Mouse (Mus musculus) neural tube, embryonic 13.5 days (tissue): ENCODE measurements around the gene Pex19. TPM values are rescaled to one million over a fixed set of nuclear protein-coding genes. Genes with fewer than 3 reads are reported as not detected.

ENCODE experiments used
- ATAC-seq: fragments of 200-750 bp; cut with Nextera tagmentation; 2 replicates; pipeline ENCODE4 v1.8.0; 2017; ENCODE audit warnings: low read depth, mild to moderate bottlenecking, moderate TSS enrichment, moderate library complexity
- H3K27ac ChIP-seq: fragments of 300-500 bp; sonication (generic); replicated peaks from 2 replicates; pipeline ENCODE4 v1.5.1; 2015; ENCODE audit warnings: moderate library complexity, mild to moderate bottlenecking, inconsistent platforms
- H3K27me3 ChIP-seq: fragments of 300-500 bp; sonication (generic); 2 replicates; pipeline ENCODE4 v1.6.1; 2015; ENCODE audit warnings: mild to moderate bottlenecking, inconsistent platforms
- H3K36me3 ChIP-seq: fragments of 300-500 bp; sonication (generic); 2 replicates; pipeline ENCODE4 v1.6.1; 2015; ENCODE audit warnings: mild to moderate bottlenecking, inconsistent platforms
- H3K4me1 ChIP-seq: fragments of 300-500 bp; sonication (generic); replicated peaks from 2 replicates; pipeline ENCODE4 v1.6.1; 2015; ENCODE audit warnings: inconsistent platforms
- H3K4me2 ChIP-seq: fragments of 300-500 bp; sonication (generic); 2 replicates; pipeline ENCODE4 v1.6.1; 2015; ENCODE audit warnings: inconsistent platforms, mild to moderate bottlenecking, moderate library complexity
- H3K4me3 ChIP-seq: fragments of 300-500 bp; sonication (generic); 2 replicates; pipeline ENCODE4 v1.5.1; 2015; ENCODE audit warnings: mild to moderate bottlenecking, inconsistent platforms
- H3K9ac ChIP-seq: fragments of 300-500 bp; sonication (generic); 2 replicates; pipeline ENCODE4 v1.6.1; 2015; ENCODE audit warnings: moderate library complexity, mild to moderate bottlenecking, inconsistent platforms
- H3K9me3 ChIP-seq: fragments of 300-500 bp; sonication (generic); 2 replicates; pipeline ENCODE4 v1.6.1; 2016; ENCODE audit warnings: inconsistent platforms
- WGBS: fragments of 180-500 bp; shearing (Covaris S2); methylation state at CpG from one replicate; pipeline ENCODE4 v1.1.7; 2015; 5-methylcytosine and 5-hydroxymethylcytosine counted together
- polyA plus RNA-seq: library from polyadenylated mRNA; unstranded; fragments of >200 nt; fragmentation: Nextera tagmentation; extraction: Ambion mirVana; gene quantifications from 2 replicates; pipeline ENCODE4 v1.2.1, GENCODE M21; 2015

Pex19 gene
- 163 and 164 TPM in 2 replicates for polyA plus RNA-seq

DNA sequence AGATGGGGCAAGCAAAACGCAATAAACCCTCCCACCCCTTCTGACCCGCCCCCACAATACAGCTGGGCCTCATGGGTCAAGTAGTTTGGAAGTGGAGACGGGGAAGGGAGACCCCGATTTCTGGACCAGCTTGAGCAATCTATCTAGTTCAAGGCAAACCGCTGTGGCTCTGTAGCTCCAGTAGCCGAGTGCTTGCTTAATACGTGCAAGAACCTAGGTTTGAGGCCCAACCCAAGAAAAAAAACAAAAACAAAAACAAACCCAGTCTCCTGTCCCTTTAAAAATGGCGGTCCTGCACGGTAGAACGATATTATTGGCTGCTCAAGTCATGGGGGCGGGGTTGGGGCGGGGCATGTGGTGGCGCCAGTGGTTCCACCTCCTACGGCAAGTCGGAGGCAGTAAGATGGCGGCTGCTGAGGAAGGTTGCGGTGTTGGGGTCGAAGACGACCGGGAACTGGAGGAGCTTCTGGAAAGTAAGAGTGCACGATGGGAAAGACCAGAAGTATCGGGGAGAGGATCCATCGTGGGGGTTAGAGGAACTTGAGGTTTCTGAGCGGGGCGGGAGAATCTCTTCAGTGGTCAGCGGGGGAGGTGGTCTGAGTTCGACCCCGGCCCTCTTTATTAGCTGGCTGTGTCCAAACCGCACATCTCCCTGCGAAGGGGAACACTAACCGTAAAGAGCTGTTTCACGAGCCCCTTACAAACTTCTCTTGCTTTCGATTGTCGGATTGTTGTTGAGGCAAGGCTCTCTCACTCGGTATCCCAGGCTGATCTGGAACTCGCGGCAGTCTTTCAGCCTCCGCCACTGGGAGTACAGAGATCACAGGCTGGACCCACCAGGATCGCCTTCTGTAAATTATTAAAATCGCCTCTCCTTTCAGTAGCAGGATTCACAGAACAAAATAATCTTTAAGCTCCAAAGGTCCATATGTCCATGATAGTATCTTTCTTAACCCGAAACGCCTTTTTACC is at the start of gene Pex19:
Gene Pex19, plus strand, starts transcription at position 380 of the 972 bp plus-strand sequence.
- Histone ChIP-seq H3K4me1 (peaks cover 22% of the 10 kb centered on the region), H3K9me3 (no peaks in the 10 kb centered on the region), H3K4me3 (peak within 1 kb of the TSS; percentile 73), H3K27me3 (no peaks in the 10 kb centered on the region), H3K27ac (peak within 1 kb of the TSS; percentile 67; the same call in 1 of the 2 replicates), H3K4me2 (peak within 1 kb of the TSS; percentile 62), H3K9ac (peak within 1 kb of the TSS; percentile 91), H3K36me3 (peaks cover 55% of the 10 kb centered on the region)
- ATAC-seq, result peak; percentile 99
- 1% methylated on average over 42 of the region's 42 CpGs for WGBS

- Histone ChIP-seq H3K27ac (no peak overlapping the region), H3K4me1 (peaks cover 9% of the 10 kb centered on the region), H3K4me3 (no peak overlapping the region), H3K4me2 (no peak overlapping the region), H3K36me3 (peaks cover 69% of the 10 kb centered on the region), H3K27me3 (no peaks in the 10 kb centered on the region), H3K9me3 (no peaks in the 10 kb centered on the region), H3K9ac (no peak overlapping the region)
- WGBS, result 78% methylated on average over 5 of the region's 5 CpGs
- ATAC-seq, result no peak
Measured at GRCm38 (mm10) chr1:172077981-172078380, 48.6 kb upstream of the Pex19 start.

- peak; percentile 98 for ATAC-seq
- no peaks in the 10 kb centered on the region for H3K27me3 ChIP-seq
- H3K27ac ChIP-seq, result peak within 1 kb of the TSS; percentile 87
- H3K36me3 ChIP-seq, result peaks cover 28% of the 10 kb centered on the region
- H3K9ac ChIP-seq, result peak within 1 kb of the TSS; percentile 93
- peaks cover 33% of the 10 kb centered on the region for H3K4me1 ChIP-seq
- under 1% methylated on average over 40 of the region's 40 CpGs for WGBS
- H3K4me2 ChIP-seq, result peak within 1 kb of the TSS; percentile 90
- H3K4me3 ChIP-seq, result peak within 1 kb of the TSS; percentile 90
- no peaks in the 10 kb centered on the region for H3K9me3 ChIP-seq
Measured at GRCm38 (mm10) chr1:172082101-172082898, 44.3 kb upstream of the Pex19 start, which contains the start of the genes Copa and Ncstn. Gene Copa (plus strand): TSS chr1:172082529. Gene Ncstn (minus strand): TSS chr1:172082795.

DNA sequence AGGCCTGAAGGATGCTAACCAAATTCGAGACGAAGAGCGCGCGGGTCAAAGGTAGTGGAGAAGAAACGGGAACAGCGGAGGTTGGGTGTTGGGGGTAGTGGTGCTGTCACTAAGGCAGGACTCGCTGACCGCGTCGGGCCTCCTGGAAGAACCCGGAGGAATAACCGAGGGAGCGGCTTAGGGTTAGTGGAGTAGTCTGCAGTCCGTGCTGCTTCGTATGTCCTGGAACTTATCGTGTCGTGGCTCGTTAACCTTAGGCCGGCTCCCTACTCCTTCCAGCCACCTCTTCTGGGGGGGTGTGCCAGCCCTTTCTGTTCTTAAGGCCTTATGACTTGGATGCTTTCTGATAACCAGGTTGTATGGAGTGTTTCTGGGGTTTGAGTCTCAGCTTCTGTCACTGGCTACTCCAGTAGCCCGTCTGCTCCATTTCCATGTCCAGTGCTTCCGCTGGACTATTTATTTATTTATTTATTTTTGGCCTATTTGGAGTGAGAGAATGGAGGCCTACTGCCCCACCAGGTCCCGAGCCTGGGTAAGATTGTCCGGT is 43.6 kb upstream of the Pex19 start:
- Histone ChIP-seq H3K9ac (peak overlapping the region; percentile 93), H3K4me3 (peak overlapping the region; percentile 90), H3K27ac (peak overlapping the region; percentile 87), H3K36me3 (peaks cover 23% of the 10 kb centered on the region), H3K9me3 (no peaks in the 10 kb centered on the region), H3K4me2 (peak overlapping the region; percentile 90), H3K4me1 (peaks cover 33% of the 10 kb centered on the region), H3K27me3 (no peaks in the 10 kb centered on the region)
- WGBS, result 3% methylated on average over 24 of the region's 24 CpGs
- peak; percentile 82 for ATAC-seq

- Histone ChIP-seq H3K4me1 (0 out of 2 replicates have a peak, but pooled peaks cover 2% of the 10 kb centered on the region), H3K4me2 (no peak overlapping the region), H3K36me3 (peaks cover 86% of the 10 kb centered on the region), H3K4me3 (no peak overlapping the region), H3K9ac (no peak overlapping the region), H3K9me3 (no peaks in the 10 kb centered on the region), H3K27me3 (no peaks in the 10 kb centered on the region), H3K27ac (no peak overlapping the region)
- ATAC-seq, result no peak
- 69% methylated on average over 3 of the region's 3 CpGs for WGBS
Measured at GRCm38 (mm10) chr1:172093522-172093921, 33.0 kb upstream of the Pex19 start.

GRCm38 (mm10) chr1:172094295-172094694 is 32.3 kb upstream of the Pex19 start:
- Histone ChIP-seq H3K4me1 (0 out of 2 replicates have a peak, but pooled peaks cover 2% of the 10 kb centered on the region), H3K4me3 (no peak overlapping the region), H3K36me3 (peaks cover 83% of the 10 kb centered on the region), H3K27me3 (no peaks in the 10 kb centered on the region), H3K27ac (no peak overlapping the region), H3K9me3 (no peaks in the 10 kb centered on the region), H3K4me2 (no peak overlapping the region), H3K9ac (no peak overlapping the region)
- ATAC-seq, result no peak

DNA sequence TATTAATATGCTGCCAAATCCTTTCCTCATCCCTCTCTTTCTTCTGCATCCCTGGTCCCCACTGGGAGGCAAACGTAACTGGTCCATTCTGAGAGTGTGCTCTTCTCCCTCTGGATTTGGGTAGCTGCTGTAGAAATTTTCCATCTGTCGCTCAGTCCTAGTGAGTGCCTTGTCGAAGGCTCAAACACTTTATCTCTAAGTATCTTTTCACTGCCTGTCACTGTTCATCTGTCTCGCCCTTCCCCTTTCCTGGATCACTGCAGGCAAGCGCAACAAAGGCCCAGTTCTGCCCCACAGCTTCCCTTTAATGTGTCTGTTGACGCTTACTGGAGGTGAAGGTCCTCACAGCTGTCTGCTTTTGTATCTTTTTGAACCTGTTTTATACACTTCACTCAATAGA is 31.4 kb upstream of the Pex19 start:
- H3K4me3 ChIP-seq, result no peak overlapping the region
- WGBS, result 43% methylated on average over 6 of the region's 6 CpGs
- H3K4me1 ChIP-seq, result 0 out of 2 replicates have a peak, but pooled peaks cover 2% of the 10 kb centered on the region
- no peak for ATAC-seq
- H3K27me3 ChIP-seq, result no peaks in the 10 kb centered on the region
- no peak overlapping the region for H3K4me2 ChIP-seq
- no peak overlapping the region for H3K27ac ChIP-seq
- no peak overlapping the region for H3K9ac ChIP-seq
- no peaks in the 10 kb centered on the region for H3K9me3 ChIP-seq
- H3K36me3 ChIP-seq, result peaks cover 81% of the 10 kb centered on the region

DNA sequence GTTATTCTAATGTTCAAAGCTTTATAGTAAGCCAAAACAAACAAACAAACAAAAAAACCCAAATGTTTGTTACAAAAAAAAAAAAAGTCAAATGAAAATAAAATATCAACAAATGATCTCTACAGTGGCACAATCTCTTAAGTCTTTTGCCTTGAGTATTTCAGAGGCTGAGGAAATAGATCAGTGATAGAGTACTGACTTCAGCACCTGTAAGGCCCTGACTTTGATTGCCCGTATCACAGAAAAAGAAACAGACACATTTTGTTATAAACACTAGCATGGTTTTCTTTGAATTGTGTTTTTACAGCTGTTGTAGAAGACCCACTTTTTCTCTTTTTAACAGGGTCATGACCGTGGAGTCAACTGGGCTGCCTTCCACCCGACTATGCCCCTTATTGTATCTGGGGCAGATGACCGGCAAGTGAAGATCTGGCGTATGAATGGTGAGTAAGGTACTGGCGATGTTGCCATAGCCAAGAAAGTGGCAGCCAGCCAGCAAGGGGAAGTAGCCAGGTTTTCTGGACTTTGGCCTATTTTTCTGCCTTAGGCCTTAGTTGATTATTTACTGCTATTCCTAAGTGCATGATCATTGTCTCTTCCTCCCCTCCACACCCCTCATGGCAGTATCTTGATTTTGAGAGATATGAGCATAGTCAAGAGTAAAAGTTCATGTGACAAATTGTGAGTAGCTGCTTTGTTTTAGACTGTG is 27.1 kb upstream of the Pex19 start:
- H3K4me2 ChIP-seq, result no peak overlapping the region
- H3K4me3 ChIP-seq, result no peak overlapping the region
- no peak overlapping the region for H3K9ac ChIP-seq
- peaks cover 84% of the 10 kb centered on the region for H3K36me3 ChIP-seq
- ATAC-seq, result no peak
- 0 out of 2 replicates have a peak, but pooled peaks cover 2% of the 10 kb centered on the region for H3K4me1 ChIP-seq
- 81% methylated on average over 6 of the region's 6 CpGs for WGBS
- no peaks in the 10 kb centered on the region for H3K9me3 ChIP-seq
- no peaks in the 10 kb centered on the region for H3K27me3 ChIP-seq
- H3K27ac ChIP-seq, result no peak overlapping the region

DNA sequence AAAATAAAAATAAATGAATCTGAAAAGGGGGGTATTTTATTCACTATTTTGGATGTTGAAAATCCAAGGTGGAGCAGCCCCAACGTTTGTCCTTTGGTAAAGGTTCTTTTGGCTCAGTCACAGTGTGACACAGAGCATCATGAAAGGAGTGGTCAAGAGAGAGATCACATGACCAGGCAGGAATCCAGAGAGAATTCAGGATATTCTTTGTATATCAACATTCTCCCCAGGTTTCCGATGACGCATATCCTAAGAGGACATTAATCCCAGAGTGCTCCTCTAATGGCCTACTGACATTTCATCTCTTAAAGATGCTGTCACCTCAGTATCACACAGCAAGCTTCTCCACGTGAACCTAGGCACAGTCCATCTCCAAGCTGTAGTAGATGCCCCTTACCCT is 22.9 kb upstream of the Pex19 start:
- Histone ChIP-seq H3K36me3 (peaks cover 92% of the 10 kb centered on the region), H3K4me3 (no peak overlapping the region), H3K4me2 (no peak overlapping the region), H3K27ac (no peak overlapping the region), H3K9me3 (no peaks in the 10 kb centered on the region), H3K27me3 (no peaks in the 10 kb centered on the region), H3K4me1 (no peaks in the 10 kb centered on the region), H3K9ac (no peak overlapping the region)
- WGBS, result 86% methylated on average over 4 of the region's 4 CpGs
- no peak for ATAC-seq

DNA sequence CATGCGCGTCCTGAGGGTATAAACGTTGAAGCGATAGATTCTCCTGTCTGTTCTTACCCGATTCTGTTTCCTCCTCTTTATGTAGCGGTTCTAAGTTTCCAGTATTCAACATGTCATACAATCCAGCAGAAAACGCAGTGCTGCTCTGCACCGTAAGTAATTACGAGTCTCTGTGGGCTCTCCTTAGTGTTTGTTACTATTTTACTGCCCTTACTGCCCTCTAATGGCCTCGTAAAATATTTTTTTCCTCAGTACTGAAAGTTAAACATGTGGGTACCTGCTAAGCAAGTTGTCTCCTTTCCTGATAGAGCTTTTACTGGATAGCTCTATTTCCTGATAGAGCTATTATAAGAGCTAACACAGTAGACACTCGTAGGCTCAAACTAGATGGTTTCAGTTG is 21.5 kb upstream of the Pex19 start:
- H3K9ac ChIP-seq, result no peak overlapping the region
- no peaks in the 10 kb centered on the region for H3K27me3 ChIP-seq
- no peaks in the 10 kb centered on the region for H3K4me1 ChIP-seq
- no peak overlapping the region for H3K4me3 ChIP-seq
- WGBS, result 68% methylated on average over 11 of the region's 11 CpGs
- no peak overlapping the region for H3K4me2 ChIP-seq
- no peak overlapping the region for H3K27ac ChIP-seq
- H3K9me3 ChIP-seq, result no peaks in the 10 kb centered on the region
- H3K36me3 ChIP-seq, result peaks cover 96% of the 10 kb centered on the region
- ATAC-seq, result no peak

GRCm38 (mm10) chr1:172107777-172108477 is 18.6 kb upstream of the Pex19 start:
- Histone ChIP-seq H3K27me3 (no peaks in the 10 kb centered on the region), H3K27ac (peak overlapping the region; percentile 0; the same call in 1 of the 2 replicates), H3K4me2 (no peak overlapping the region), H3K36me3 (peaks cover 97% of the 10 kb centered on the region), H3K9me3 (no peaks in the 10 kb centered on the region), H3K4me1 (no peaks in the 10 kb centered on the region), H3K4me3 (no peak overlapping the region), H3K9ac (no peak overlapping the region)
- 61% methylated on average over 10 of the region's 10 CpGs for WGBS
- ATAC-seq, result peak; percentile 72
